Mouse (Mus musculus) hematopoietic stem cell, adult 5-6 weeks (primary cell): ENCODE measurements at regions not wholly inside any gene's neighbourhood (a gene's known extent, or its start where the extent isn't known, plus 50 kb on each side); places are given as distances from the start of the nearest gene placed in this dataset.

Source experiments
- ATAC-seq, 2 experiments: fragments of 125-278 bp in 1 of 2; replicated peaks in 1 of 2; 2 replicates each; pipeline ENCODE4 v1.8.0; 2016 to 2017; ENCODE audit warnings: inconsistent platforms in 2 of 2, mild to moderate bottlenecking in 2 of 2, moderate number of reproducible peaks in 2 of 2, low read depth in 1 of 2, moderate TSS enrichment in 1 of 2; ENCODE audit not compliant: low FRiP score in 2 of 2, poor library complexity in 2 of 2, severe bottlenecking in 2 of 2, insufficient read depth in 1 of 2, low TSS enrichment in 1 of 2

- peak; percentile 87 to 90 for ATAC-seq
Observed at GRCm38 (mm10) chr10:14234896-14235604, 269.2 kb downstream of the Hivep2 start.

DNA sequence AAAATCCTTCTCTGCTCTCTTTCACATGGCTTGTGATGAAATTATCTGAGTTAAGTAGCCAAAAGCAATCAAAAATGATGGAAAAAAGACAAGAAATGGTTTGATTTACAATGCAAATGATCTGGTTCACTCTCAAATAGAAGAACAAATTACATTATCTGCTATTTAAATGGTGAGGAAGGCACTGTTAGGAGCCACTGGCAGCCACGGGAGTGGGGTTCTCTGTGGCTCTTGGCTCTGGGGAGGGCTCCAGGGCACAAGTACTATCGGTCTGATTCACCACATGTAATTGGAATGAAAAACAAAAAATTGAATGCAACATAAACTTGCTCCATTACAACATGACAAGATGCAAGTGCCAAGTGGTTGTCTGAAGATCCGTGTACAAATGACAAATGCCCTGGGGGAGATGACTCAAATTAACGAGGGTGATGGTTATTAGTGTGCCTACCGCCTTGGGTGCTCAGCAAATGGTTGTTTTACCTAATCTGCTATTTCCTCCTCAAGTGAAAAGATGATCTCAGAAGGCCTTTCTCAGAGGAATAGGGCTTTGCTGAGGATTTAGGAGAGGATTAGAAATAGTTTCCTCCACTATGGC lies 268.2 kb downstream of the Hivep2 start:
- ATAC-seq, result no peak

GRCm38 (mm10) chr10:14233335-14233734 lies 267.5 kb downstream of the Hivep2 start:
- no peak for ATAC-seq

DNA sequence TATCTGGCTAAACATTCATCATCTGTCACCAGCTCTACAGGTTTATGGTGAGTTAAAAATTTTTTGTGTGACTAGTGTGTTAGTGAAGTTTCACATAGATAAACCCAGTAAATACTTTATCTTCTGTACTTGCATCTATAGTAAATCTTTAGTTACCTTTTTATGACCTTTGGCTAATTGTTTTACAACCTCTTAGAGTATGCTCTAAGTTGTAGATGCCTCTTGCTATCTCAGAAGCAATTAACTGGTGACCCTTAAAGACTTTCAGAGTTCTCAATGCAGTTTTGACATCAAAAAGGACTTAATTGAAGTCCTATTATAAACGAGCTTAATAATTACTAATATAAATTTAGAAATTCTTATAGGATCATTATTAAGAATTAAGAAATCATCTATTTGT lies 265.6 kb downstream of the Hivep2 start:
- ATAC-seq, result no peak

GRCm38 (mm10) chr10:14217284-14217683 lies 251.4 kb downstream of the Hivep2 start:
- no peak for ATAC-seq

DNA sequence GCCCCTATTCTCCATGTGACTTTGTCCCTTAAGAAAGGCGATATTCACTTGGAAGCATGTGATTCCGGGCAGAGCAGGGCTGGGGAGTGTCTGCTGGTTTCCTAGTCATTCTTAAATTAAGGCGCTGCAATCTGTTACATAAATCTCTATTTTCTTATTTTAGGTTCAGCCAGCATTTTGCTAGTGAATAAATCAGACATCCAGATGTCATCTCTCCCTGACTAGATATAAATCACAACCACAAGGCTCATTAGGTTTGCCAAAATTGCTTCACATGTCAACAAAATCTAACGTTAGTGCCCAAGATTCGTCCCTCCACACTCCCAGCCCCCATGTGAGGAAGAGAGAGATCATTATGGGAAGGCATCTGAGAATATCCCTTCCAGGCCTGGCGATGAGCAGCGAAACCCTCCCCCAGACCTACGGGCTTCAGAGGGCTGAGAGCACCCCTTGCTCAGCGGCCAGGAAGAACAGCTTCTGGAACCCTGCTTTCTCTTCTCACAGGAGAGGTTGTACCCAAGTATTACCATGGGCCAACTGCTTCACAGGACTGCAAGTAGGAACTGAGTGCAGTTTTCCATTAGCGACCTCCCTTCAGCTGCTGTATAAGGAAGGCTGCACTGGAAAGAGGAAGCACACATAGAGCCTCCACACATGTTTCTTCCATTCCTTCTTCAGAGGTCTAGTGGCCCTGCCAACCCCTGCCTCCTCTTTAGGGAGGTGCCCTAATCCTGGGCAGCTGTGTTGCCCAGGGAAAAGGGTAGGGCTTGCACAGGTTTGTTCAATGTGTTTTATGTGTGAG lies 250.5 kb downstream of the Hivep2 start:
- peak; percentile 32 to 40; a peak in 2 of 4 replicates for ATAC-seq

GRCm38 (mm10) chr10:14215512-14215911 lies 249.6 kb downstream of the Hivep2 start:
- ATAC-seq, result no peak

DNA sequence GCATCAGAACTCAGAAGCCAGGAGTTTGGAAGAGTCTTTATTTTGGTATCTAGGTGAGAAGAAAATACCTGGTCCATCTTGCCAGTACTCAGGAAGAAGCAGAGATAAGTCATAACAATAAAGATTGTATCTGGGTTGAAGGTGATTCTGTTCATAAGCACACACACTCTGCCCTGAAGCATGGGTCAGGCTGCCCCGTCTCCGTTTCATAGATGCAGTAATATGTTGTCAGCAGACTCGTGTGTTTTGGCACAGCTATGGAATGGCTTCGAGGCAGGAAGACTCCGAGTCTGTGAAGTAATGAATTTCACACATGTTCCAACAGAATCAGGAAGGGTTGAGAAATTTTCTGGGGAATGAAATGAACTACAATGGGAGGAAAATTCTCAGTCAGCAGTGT lies 247.7 kb downstream of the Hivep2 start:
- ATAC-seq, result no peak

GRCm38 (mm10) chr10:14211926-14212325 lies 246.1 kb downstream of the Hivep2 start:
- no peak for ATAC-seq

- ATAC-seq, result peak; percentile 82
Observed at GRCm38 (mm10) chr10:14211481-14211880, 245.6 kb downstream of the Hivep2 start.

GRCm38 (mm10) chr10:14210445-14210844 lies 244.6 kb downstream of the Hivep2 start:
- ATAC-seq, result no peak

DNA sequence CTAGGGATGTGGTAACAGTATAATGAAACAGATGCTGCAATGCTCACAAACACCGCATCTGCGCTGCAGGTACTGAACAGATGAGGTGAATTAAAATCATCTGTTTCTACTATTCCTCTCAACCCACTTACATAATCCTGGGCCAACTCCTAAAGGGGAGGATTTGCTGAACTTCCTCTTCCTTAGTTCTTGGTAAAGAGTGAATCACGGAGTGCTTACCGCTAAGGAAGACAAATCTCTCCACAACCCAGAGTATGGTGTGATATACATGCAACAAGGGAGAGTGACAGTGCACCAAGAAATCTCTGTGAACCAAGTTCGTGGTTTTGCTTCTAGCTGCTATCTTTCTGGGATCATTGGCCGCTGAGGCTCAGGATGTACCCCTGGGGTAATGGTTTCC lies 244.2 kb downstream of the Hivep2 start:
- peak in 1 of 2 experiments; percentile 16; a peak in 1 of 4 replicates for ATAC-seq

DNA sequence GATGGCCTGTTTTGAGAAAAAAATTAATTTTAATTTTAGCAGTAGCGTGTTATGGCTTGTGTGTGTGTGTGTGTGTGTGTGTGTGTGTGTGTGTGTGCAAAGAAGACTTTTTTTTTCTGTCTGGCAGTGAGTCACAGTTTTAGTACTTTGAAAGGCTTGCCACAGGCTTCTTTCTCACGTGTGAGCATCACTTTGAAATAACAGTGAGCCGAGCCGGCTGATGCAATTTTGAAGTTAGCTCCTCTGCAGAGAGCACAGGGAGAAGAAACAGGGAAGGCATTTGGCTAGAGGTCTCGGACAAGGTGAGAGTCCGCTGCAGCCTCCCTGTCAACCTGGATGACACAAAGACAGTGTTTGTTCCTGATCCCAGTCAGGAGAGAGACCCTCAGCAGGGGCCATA lies 242.3 kb downstream of the Hivep2 start:
- no peak for ATAC-seq

GRCm38 (mm10) chr10:14207616-14208015 lies 241.7 kb downstream of the Hivep2 start:
- peak; percentile 65 to 79 for ATAC-seq

DNA sequence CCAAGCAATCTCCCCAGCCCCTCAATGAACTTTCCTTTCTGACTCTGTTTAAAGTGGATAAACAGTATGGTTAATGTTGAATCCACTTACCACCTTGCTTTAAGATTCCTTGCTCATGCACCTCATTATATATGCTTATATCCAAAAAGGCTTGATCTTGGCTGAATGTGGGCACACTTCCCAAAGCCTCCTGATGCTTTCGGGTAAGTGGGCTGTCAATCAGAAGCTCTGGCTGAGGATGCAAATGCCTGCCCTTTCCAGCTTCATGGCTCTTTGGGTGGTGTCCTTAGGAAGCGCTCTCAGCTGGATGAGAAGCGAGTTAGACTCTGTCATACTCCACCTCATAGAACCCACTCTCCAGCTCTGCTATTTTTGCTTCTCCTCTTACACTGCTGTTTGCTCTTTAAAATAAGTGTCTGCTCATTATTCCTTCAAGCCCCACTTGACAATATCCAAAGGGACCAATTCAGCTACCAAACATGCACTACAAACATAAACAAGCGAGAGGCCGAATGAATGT lies 241.2 kb downstream of the Hivep2 start:
- no peak for ATAC-seq
